Mouse (Mus musculus) MEL (cell line): ENCODE results near the gene Eif3a. TPM values are rescaled to one million over a fixed set of nuclear protein-coding genes. Genes with fewer than 3 reads are reported as not detected.

Experiments used
- DNase-seq: peaks from one replicate; pipeline ENCODE4 v3.0.0; 2011; ENCODE audit warnings: low read depth, low spot score
- H3K27ac ChIP-seq: 2 replicates; pipeline ENCODE4 v1.5.1; 2012; ENCODE audit warnings: low read depth, mild to moderate bottlenecking, control low read depth, low read length, moderate library complexity; ENCODE audit not compliant: control insufficient read depth
- H3K27me3 ChIP-seq, 2 experiments: fragments of 150-350 bp in 1 of 2; sonication (generic) in 1 of 2; 2 replicates each; pipeline ENCODE4 v1.6.1; 2012; ENCODE audit warnings: low read length in 2 of 2, mild to moderate bottlenecking in 2 of 2, improper control_type of control experiment in 1 of 2, moderate library complexity in 1 of 2; ENCODE audit not compliant: insufficient read depth in 2 of 2, control insufficient read depth in 1 of 2
- H3K36me3 ChIP-seq, 2 experiments: 2 replicates each; pipeline ENCODE4 v1.6.1; 2012 to 2014; ENCODE audit warnings: low read length in 2 of 2, improper control_type of control experiment in 1 of 2, inconsistent platforms in 1 of 2, mild to moderate bottlenecking in 1 of 2; ENCODE audit not compliant: insufficient read depth in 2 of 2, control insufficient read depth in 1 of 2
- H3K4me1 ChIP-seq, 2 experiments: fragments of 150-350 bp in 1 of 2; sonication (generic) in 1 of 2; 2 replicates each; pipeline ENCODE4 v1.6.1; 2012; ENCODE audit warnings: low read length in 2 of 2, improper control_type of control experiment in 1 of 2, mild to moderate bottlenecking in 1 of 2; ENCODE audit not compliant: insufficient read depth in 2 of 2, control insufficient read depth in 1 of 2
- H3K4me3 ChIP-seq, 2 experiments: fragments of 150-350 bp in 1 of 2; sonication (generic) in 1 of 2; 2 replicates each; pipeline ENCODE4 v1.5.1; 2012; ENCODE audit warnings: low read depth in 2 of 2, low read length in 2 of 2, mild to moderate bottlenecking in 2 of 2, moderate library complexity in 2 of 2, control low read depth in 1 of 2, improper control_type of control experiment in 1 of 2; ENCODE audit not compliant: control insufficient read depth in 1 of 2, insufficient read depth in 1 of 2
- H3K79me2 ChIP-seq: 2 replicates; pipeline ENCODE4 v1.6.1; 2012; ENCODE audit warnings: mild to moderate bottlenecking, low read length, moderate library complexity; ENCODE audit not compliant: control insufficient read depth, poor library complexity, insufficient read depth
- H3K9ac ChIP-seq: 2 replicates; pipeline ENCODE4 v1.6.1; 2012; ENCODE audit warnings: low read depth, mild to moderate bottlenecking, control low read depth, low read length, moderate library complexity; ENCODE audit not compliant: control insufficient read depth, poor library complexity, severe bottlenecking
- H3K9me3 ChIP-seq: fragments of 150-350 bp; sonication (generic); replicated peaks from 2 replicates; pipeline ENCODE4 v1.6.1; 2012; ENCODE audit warnings: mild to moderate bottlenecking, low read length, improper control_type of control experiment, moderate library complexity; ENCODE audit not compliant: insufficient read depth
- BHLHE40 ChIP-seq: IDR thresholded peaks from 2 replicates; pipeline ENCODE4 v1.6.1; 2012; ENCODE audit warnings: low read depth, mild to moderate bottlenecking, inconsistent platforms, low read length, improper control_type of control experiment, borderline replicate concordance
- CHD1 ChIP-seq: IDR thresholded peaks from 2 replicates; pipeline ENCODE4 v1.6.1; 2012; ENCODE audit warnings: low read depth, mild to moderate bottlenecking, inconsistent platforms, low read length, improper control_type of control experiment
- CTCF ChIP-seq, 3 experiments: IDR thresholded peaks in 2 of 3; conservative IDR thresholded peaks in 1 of 3; 2 replicates each; pipeline ENCODE4 v1.5.1; 2011 to 2012; ENCODE audit warnings: low read length in 3 of 3, low read depth in 2 of 3, mild to moderate bottlenecking in 2 of 3, improper control_type of control experiment in 1 of 3, inconsistent platforms in 1 of 3, mixed read lengths in 1 of 3, moderate library complexity in 1 of 3; ENCODE audit not compliant: control insufficient read depth in 1 of 3, insufficient read depth in 1 of 3, poor library complexity in 1 of 3, severe bottlenecking in 1 of 3
- E2F4 ChIP-seq: IDR thresholded peaks from 2 replicates; pipeline ENCODE4 v1.6.1; 2011; ENCODE audit warnings: low read depth, low read length, improper control_type of control experiment, borderline replicate concordance
- ELF1 ChIP-seq: IDR thresholded peaks from 2 replicates; pipeline ENCODE4 v1.6.1; 2014; ENCODE audit warnings: low read depth, mild to moderate bottlenecking, inconsistent platforms, low read length, improper control_type of control experiment, moderate library complexity
- EP300 ChIP-seq, 2 experiments: IDR thresholded peaks; 2 replicates each; pipeline ENCODE4 v1.6.1; 2011; ENCODE audit warnings: improper control_type of control experiment in 2 of 2, low read length in 2 of 2, low read depth in 1 of 2, mild to moderate bottlenecking in 1 of 2
- GABPA ChIP-seq: IDR thresholded peaks from 2 replicates; pipeline ENCODE4 v1.6.1; 2012; ENCODE audit warnings: low read depth, mild to moderate bottlenecking, inconsistent platforms, low read length, improper control_type of control experiment, moderate library complexity
- HCFC1 ChIP-seq: IDR thresholded peaks from 2 replicates; pipeline ENCODE4 v1.6.1; 2012; ENCODE audit warnings: low read depth, mild to moderate bottlenecking, inconsistent platforms, low read length, improper control_type of control experiment, moderate library complexity
- MAZ ChIP-seq: IDR thresholded peaks from 2 replicates; pipeline ENCODE4 v1.6.1; 2012; ENCODE audit warnings: low read depth, mild to moderate bottlenecking, inconsistent platforms, low read length, improper control_type of control experiment
- MEF2A ChIP-seq: IDR thresholded peaks from 2 replicates; pipeline ENCODE4 v1.6.1; 2014; ENCODE audit warnings: low read depth, mild to moderate bottlenecking, inconsistent platforms, low read length, improper control_type of control experiment; ENCODE audit not compliant: poor library complexity, insufficient replicate concordance, severe bottlenecking; ENCODE audit errors: extremely low read depth
- MXI1 ChIP-seq: IDR thresholded peaks from 2 replicates; pipeline ENCODE4 v1.6.1; 2011; ENCODE audit warnings: mild to moderate bottlenecking, low read depth, low read length, improper control_type of control experiment
- MYB ChIP-seq: IDR thresholded peaks from 2 replicates; pipeline ENCODE4 v1.6.1; 2011; ENCODE audit warnings: mild to moderate bottlenecking, low read depth, low read length, improper control_type of control experiment
- MYC ChIP-seq: IDR thresholded peaks from 2 replicates; pipeline ENCODE4 v1.6.1; 2011; ENCODE audit warnings: low read depth, mild to moderate bottlenecking, low read length, improper control_type of control experiment, moderate library complexity
- NELFE ChIP-seq: IDR thresholded peaks from 2 replicates; pipeline ENCODE4 v1.6.1; 2011; ENCODE audit warnings: low read depth, low read length, improper control_type of control experiment
- NRF1 ChIP-seq: IDR thresholded peaks from 2 replicates; pipeline ENCODE4 v1.6.1; 2014; ENCODE audit warnings: low read depth, mild to moderate bottlenecking, inconsistent platforms, low read length, improper control_type of control experiment, moderate library complexity; ENCODE audit not compliant: poor library complexity, insufficient read depth, severe bottlenecking
- POLR2AphosphoS2 ChIP-seq: IDR thresholded peaks from 2 replicates; pipeline ENCODE4 v1.6.1; 2011; ENCODE audit warnings: low read length, improper control_type of control experiment
- RAD21 ChIP-seq: IDR thresholded peaks from 2 replicates; pipeline ENCODE4 v1.6.1; 2011; ENCODE audit warnings: mild to moderate bottlenecking, low read depth, low read length, improper control_type of control experiment
- RCOR1 ChIP-seq: IDR thresholded peaks from 2 replicates; pipeline ENCODE4 v1.6.1; 2012; ENCODE audit warnings: low read depth, mild to moderate bottlenecking, inconsistent platforms, low read length, improper control_type of control experiment
- SIN3A ChIP-seq: IDR thresholded peaks from 2 replicates; pipeline ENCODE4 v1.6.1; 2012; ENCODE audit warnings: low read length, improper control_type of control experiment, inconsistent platforms
- TAL1 ChIP-seq: IDR thresholded peaks from 2 replicates; pipeline ENCODE4 v1.6.1; 2012; ENCODE audit warnings: mild to moderate bottlenecking, inconsistent platforms, low read length, moderate library complexity, mixed read lengths
- TBP ChIP-seq: IDR thresholded peaks from 2 replicates; pipeline ENCODE4 v1.8.0; 2011; ENCODE audit warnings: low read depth, low read length, improper control_type of control experiment
- TCF12 ChIP-seq: IDR thresholded peaks from 2 replicates; pipeline ENCODE4 v1.6.1; 2014; ENCODE audit warnings: low read depth, mild to moderate bottlenecking, inconsistent platforms, low read length, improper control_type of control experiment, moderate library complexity
- UBTF ChIP-seq: IDR thresholded peaks from 2 replicates; pipeline ENCODE4 v1.6.1; 2012; ENCODE audit warnings: low read depth, mild to moderate bottlenecking, inconsistent platforms, low read length, improper control_type of control experiment, moderate library complexity, borderline replicate concordance; ENCODE audit not compliant: insufficient read depth
- USF1 ChIP-seq: IDR thresholded peaks from 2 replicates; pipeline ENCODE4 v1.6.1; 2014; ENCODE audit warnings: low read depth, mild to moderate bottlenecking, inconsistent platforms, low read length, improper control_type of control experiment, moderate library complexity
- ZC3H11A ChIP-seq: IDR thresholded peaks from 2 replicates; pipeline ENCODE4 v1.6.1; 2012; ENCODE audit warnings: low read depth, mild to moderate bottlenecking, inconsistent platforms, low read length, improper control_type of control experiment
- ZKSCAN1 ChIP-seq: IDR thresholded peaks from 2 replicates; pipeline ENCODE4 v1.6.1; 2012; ENCODE audit warnings: low read depth, mild to moderate bottlenecking, inconsistent platforms, low read length, improper control_type of control experiment, moderate library complexity
- ZMIZ1 ChIP-seq: IDR thresholded peaks from 2 replicates; pipeline ENCODE4 v1.6.1; 2012; ENCODE audit warnings: low read depth, mild to moderate bottlenecking, inconsistent platforms, low read length, improper control_type of control experiment, moderate library complexity
- ZNF384 ChIP-seq: IDR thresholded peaks from 2 replicates; pipeline ENCODE4 v1.6.1; 2012; ENCODE audit warnings: low read depth, mild to moderate bottlenecking, inconsistent platforms, low read length, improper control_type of control experiment
- polyA plus RNA-seq, 2 experiments: library from polyadenylated mRNA; stranded (reverse) in 1 of 2; unstranded in 1 of 2; fragments of >175 nt in 1 of 2; fragments of >200 nt in 1 of 2; gene quantifications; 2 replicates each; pipeline versions ENCODE4 v1.2.1 to v1.2.4; 2012; ENCODE audit warnings: low replicate concordance in 2 of 2, low read depth in 1 of 2; ENCODE audit not compliant: insufficient read length in 2 of 2, insufficient read depth in 1 of 2, missing spikeins in 1 of 2
- total RNA-seq: library from RNA; depleted of rRNA; stranded (reverse); fragments of 300-350 nt; gene quantifications from 2 replicates; pipeline ENCODE4 v1.2.3, GENCODE M21; 2012

Gene Eif3a
- total and polyA plus RNA-seq, 3 experiments = 331 to 914 (median 424) TPM

DNA sequence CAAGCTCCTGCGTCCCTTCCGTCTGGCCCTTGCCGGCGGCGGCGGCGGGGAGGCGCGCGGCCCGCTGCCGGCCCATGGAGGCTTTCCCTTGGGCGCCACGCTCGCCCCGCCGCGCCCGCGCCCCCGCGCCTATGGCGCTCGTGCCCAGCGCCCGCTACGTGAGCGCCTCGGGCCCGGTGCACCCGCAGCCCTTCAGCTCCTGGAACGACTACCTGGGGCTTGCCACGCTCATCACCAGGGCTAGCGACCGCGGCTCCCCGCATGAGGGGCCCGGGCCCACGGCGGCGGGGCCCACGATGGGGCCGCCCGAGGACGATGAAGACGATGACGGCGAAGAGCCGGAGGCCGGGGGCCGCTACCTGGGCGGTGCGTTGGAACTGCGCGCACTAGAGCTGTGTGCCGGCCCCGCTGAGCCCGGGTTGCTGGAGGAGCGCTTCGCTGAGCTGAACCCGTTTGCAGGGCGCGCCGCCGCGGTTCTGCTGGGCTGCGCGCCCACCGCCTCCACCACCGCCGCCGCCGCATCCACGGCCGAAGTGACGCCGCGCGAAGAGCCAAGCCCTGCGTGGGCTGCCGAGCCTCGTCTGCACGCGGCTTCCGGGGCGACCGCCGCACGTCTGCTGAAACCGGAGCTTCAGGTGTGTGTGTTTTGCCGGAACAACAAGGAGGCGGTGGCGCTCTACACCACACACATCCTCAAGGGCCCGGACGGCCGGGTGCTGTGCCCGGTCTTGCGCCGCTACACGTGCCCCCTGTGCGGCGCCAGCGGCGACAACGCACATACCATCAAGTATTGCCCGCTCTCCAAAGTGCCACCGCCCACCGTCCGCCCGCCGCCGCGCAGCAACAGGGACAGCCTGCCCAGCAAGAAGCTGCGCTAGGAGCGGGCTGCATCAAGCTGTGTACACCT lies 34.0 kb downstream of the Eif3a start (continued):
- TF ChIP-seq UBTF (no peak; the same call in 1 of the 2 replicates), HCFC1 (peak; percentile 32), CTCF (IDR thresholded peaks at IDR 0.05 in 2 of 3, conservative IDR thresholded peaks at IDR 0.05 in 1 of 3; ENCODE audit: control insufficient read depth in 1 of 3, insufficient read depth in 1 of 3, low read depth in 2 of 3, low read length in 3 of 3, poor library complexity in 1 of 3, severe bottlenecking in 1 of 3) (peak in 1 of 3 experiments; percentile 19; a peak in 1 of 6 replicates), NELFE (no peak; the same call in 1 of the 2 replicates), BHLHE40 (peak; percentile 52; the same call in 1 of the 2 replicates), MYB (no peak), USF1 (no peak), TCF12 (no peak), RCOR1 (no peak; the same call in 1 of the 2 replicates), ELF1 (no peak), MAZ (0 out of 2 replicates have a peak, but pooled peaks have one; percentile 54)
- TF ChIP-seq, all 39 proteins: peak for 10

GRCm38 (mm10) chr19:60755438-60756191 lies 34.8 kb downstream of the Eif3a start, which contains the start of gene Nanos1:
Gene Nanos1 (plus strand): TSS chr19:60755987.
- peak within 1 kb of the TSS; percentile 47 for H3K27ac ChIP-seq
- peak within 1 kb of the TSS; percentile 68 to 88 for H3K4me3 ChIP-seq
- no peaks in the 10 kb centered on the region for H3K9me3 ChIP-seq
- H3K9ac ChIP-seq = peak within 1 kb of the TSS; percentile 91
- peaks cover 6% of the 10 kb centered on the region; the same call in 1 of the 2 replicates for H3K79me2 ChIP-seq
- no peaks in the 10 kb centered on the region for H3K27me3 ChIP-seq
- peaks cover 0 to 4% of the 10 kb centered on the region in 2 experiments; a peak in 1 of 4 replicates for H3K4me1 ChIP-seq
- peak; percentile 98 for DNase-seq
- H3K36me3 ChIP-seq = peaks cover 3 to 19% of the 10 kb centered on the region in 2 experiments
- TF ChIP-seq UBTF = peak; percentile 78; the same call in 1 of the 2 replicates
- TF ChIP-seq RCOR1 = no peak
- no peak for TF ChIP-seq ZC3H11A
- TF ChIP-seq CTCF (IDR thresholded peaks at IDR 0.05 in 2 of 3, conservative IDR thresholded peaks at IDR 0.05 in 1 of 3; ENCODE audit: control insufficient read depth in 1 of 3, insufficient read depth in 1 of 3, low read depth in 2 of 3, low read length in 3 of 3, poor library complexity in 1 of 3, severe bottlenecking in 1 of 3) = no peak
- TF ChIP-seq ELF1 = 0 out of 2 replicates have a peak, but pooled peaks have one; percentile 14
- 0 out of 2 replicates have a peak, but pooled peaks have one; percentile 65 for TF ChIP-seq POLR2AphosphoS2
- TF ChIP-seq E2F4 = no peak
- TF ChIP-seq HCFC1 = no peak
- TF ChIP-seq EP300 (IDR thresholded peaks at IDR 0.05; ENCODE audit: low read depth in 1 of 2, low read length in 2 of 2) = peak in 1 of 2 experiments; percentile 45; a peak in 2 of 4 replicates
- peak; percentile 36; the same call in 1 of the 2 replicates for TF ChIP-seq TCF12
- peak; percentile 92 for TF ChIP-seq MAZ
- no peak for TF ChIP-seq RAD21
- TF ChIP-seq CHD1 = no peak
- TF ChIP-seq MEF2A = no peak
- no peak for TF ChIP-seq MYC
- TF ChIP-seq TAL1 = no peak
- no peak for TF ChIP-seq GABPA
- peak; percentile 69 for TF ChIP-seq SIN3A
- peak; percentile 76 for TF ChIP-seq TBP
- TF ChIP-seq ZMIZ1 = no peak; the same call in 1 of the 2 replicates
- no peak for TF ChIP-seq ZKSCAN1
- peak; percentile 65 for TF ChIP-seq NRF1
- no peak for TF ChIP-seq ZNF384
- peak; percentile 79 for TF ChIP-seq MXI1
